Mouse (Mus musculus): ENCODE results near the gene Ampd2. TPM values are rescaled to one million over a fixed set of nuclear protein-coding genes. Genes with fewer than 3 reads are reported as not detected.

Gene Ampd2
- polyA plus RNA-seq, 1 experiment from 2014 or later = 42.2 TPM

- no peak within 1 kb of the TSS for H3K27ac ChIP-seq (ENCODE audit: low read depth)
- H3K9ac ChIP-seq (ENCODE audit: low read length) = no peak within 1 kb of the TSS
- 76% methylated on average over 15 of the region's 15 CpGs for WGBS
- no peaks in the 10 kb centered on the region for H3K27me3 ChIP-seq (replicated peaks; ENCODE audit: control insufficient read depth, insufficient read depth, low read length)
- no peak for ATAC-seq (replicated peaks; ENCODE audit: low FRiP score, low TSS enrichment, low read depth)
- no peak for DNase-seq (ENCODE audit: low spot score)
- peaks cover 12% of the 10 kb centered on the region for H3K4me1 ChIP-seq (replicated peaks; ENCODE audit: control insufficient read depth, insufficient read depth, low read length)
- no peaks in the 10 kb centered on the region for H3K9me3 ChIP-seq (ENCODE audit: control insufficient read depth, low read length)
- no peaks in the 10 kb centered on the region for H3K36me3 ChIP-seq (ENCODE audit: control insufficient read depth, insufficient read depth, low read length)
- H3K4me3 ChIP-seq (ENCODE audit: low read depth, low read length) = no peak within 1 kb of the TSS
- no peak within 1 kb of the TSS for H3K4me2 ChIP-seq (ENCODE audit: low read length)
These were observed 6.2 kb upstream of the Ampd2 start, which contains the start of gene Gnat2 for GRCm38 (mm10) chr3:108092536-108093115. TSS of gene Gnat2 (plus strand) at chr3:108092789.

- WGBS = 71% methylated on average over 6 of the region's 6 CpGs
- no peak overlapping the region for H3K27ac ChIP-seq (ENCODE audit: low read depth)
- H3K4me3 ChIP-seq (ENCODE audit: low read depth, low read length) = no peak overlapping the region
- H3K4me2 ChIP-seq (ENCODE audit: low read length) = no peak overlapping the region
- H3K9me3 ChIP-seq (ENCODE audit: control insufficient read depth, low read length) = no peaks in the 10 kb centered on the region
- DNase-seq (ENCODE audit: low spot score) = no peak
- H3K4me1 ChIP-seq (replicated peaks; ENCODE audit: control insufficient read depth, insufficient read depth, low read length) = peaks cover 14% of the 10 kb centered on the region
- no peaks in the 10 kb centered on the region for H3K36me3 ChIP-seq (ENCODE audit: control insufficient read depth, insufficient read depth, low read length)
- ATAC-seq (replicated peaks; ENCODE audit: low FRiP score, low TSS enrichment, low read depth) = no peak
- no peaks in the 10 kb centered on the region for H3K27me3 ChIP-seq (replicated peaks; ENCODE audit: control insufficient read depth, insufficient read depth, low read length)
- H3K9ac ChIP-seq (ENCODE audit: low read length) = no peak overlapping the region
These were observed 5.6 kb upstream of the Ampd2 start for GRCm38 (mm10) chr3:108092030-108092429.

DNA sequence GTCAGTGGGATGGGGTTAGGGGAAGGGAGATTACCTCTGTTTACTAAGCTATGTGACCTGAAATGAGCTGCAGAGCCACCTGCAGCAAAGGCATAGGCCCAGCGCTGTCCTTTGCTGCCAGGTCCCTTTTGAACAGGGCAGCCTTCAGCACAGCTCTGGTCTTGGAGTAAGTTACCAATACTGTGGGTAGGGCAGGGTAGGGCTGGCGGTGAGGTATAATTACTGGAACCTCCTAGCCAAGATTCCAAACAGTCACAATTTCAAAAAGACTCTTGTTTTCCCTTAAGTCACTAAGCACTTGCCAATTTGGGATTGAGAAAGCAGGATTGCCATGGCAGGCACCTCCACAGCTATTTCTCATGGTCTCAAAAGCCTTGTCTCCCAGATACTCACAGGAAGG lies 4.1 kb upstream of the Ampd2 start:
- no peak for DNase-seq (ENCODE audit: low spot score)

GRCm38 (mm10) chr3:108089916-108090315 lies 3.5 kb upstream of the Ampd2 start:
- WGBS = 20% methylated on average over 2 of the region's 2 CpGs
- H3K27ac ChIP-seq (ENCODE audit: low read depth) = no peak overlapping the region

More for the DNA sequence above, 4.1 kb upstream of the Ampd2 start:
- Histone ChIP-seq H3K4me2 (ENCODE audit: low read length) (no peak overlapping the region), H3K9me3 (ENCODE audit: control insufficient read depth, low read length) (no peaks in the 10 kb centered on the region), H3K27me3 (replicated peaks; ENCODE audit: control insufficient read depth, insufficient read depth, low read length) (no peaks in the 10 kb centered on the region), H3K36me3 (ENCODE audit: control insufficient read depth, insufficient read depth, low read length) (no peaks in the 10 kb centered on the region), H3K27ac (ENCODE audit: low read depth) (no peak overlapping the region), H3K4me3 (ENCODE audit: low read depth, low read length) (no peak overlapping the region), H3K4me1 (replicated peaks; ENCODE audit: control insufficient read depth, insufficient read depth, low read length) (peaks cover 18% of the 10 kb centered on the region), H3K9ac (ENCODE audit: low read length) (no peak overlapping the region)
- WGBS = 87% methylated on average over 2 of the region's 2 CpGs
- no peak for ATAC-seq (replicated peaks; ENCODE audit: low FRiP score, low TSS enrichment, low read depth)

DNA sequence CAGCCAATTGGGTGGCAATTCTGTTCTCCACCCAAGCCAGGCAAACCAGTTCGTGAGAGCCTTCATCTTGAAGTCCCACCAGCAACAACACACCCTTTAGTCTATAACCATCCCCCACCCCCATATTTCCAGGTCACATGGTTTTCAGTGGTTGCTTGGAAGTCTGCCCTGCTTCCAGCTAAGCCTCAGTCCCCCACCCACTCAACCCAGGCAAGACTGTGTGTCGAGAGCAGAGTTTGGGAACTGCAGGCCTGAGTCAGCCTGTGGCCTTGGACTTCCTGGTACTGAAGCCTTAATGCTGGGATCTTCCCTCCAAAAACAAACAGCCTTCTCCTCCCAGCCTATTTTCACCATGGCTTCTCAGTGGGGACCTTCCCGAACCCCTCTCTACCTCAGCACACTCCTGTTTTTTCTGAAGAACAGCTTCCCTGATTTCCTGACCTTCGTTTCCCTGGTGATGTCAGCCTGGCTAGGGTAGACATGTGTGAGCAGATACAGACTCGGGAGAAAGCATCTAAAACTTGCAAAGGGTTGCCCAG lies 2.5 kb upstream of the Ampd2 start:
- H3K9me3 ChIP-seq (ENCODE audit: control insufficient read depth, low read length) = no peaks in the 10 kb centered on the region
- ATAC-seq (replicated peaks; ENCODE audit: low FRiP score, low TSS enrichment, low read depth) = no peak
- no peaks in the 10 kb centered on the region for H3K36me3 ChIP-seq (ENCODE audit: control insufficient read depth, insufficient read depth, low read length)
- no peak overlapping the region for H3K9ac ChIP-seq (ENCODE audit: low read length)
- WGBS = 27% methylated on average over 5 of the region's 5 CpGs
- H3K4me2 ChIP-seq (ENCODE audit: low read length) = no peak overlapping the region
- no peaks in the 10 kb centered on the region for H3K27me3 ChIP-seq (replicated peaks; ENCODE audit: control insufficient read depth, insufficient read depth, low read length)
- no peak for DNase-seq (ENCODE audit: low spot score)
- H3K4me1 ChIP-seq (replicated peaks; ENCODE audit: control insufficient read depth, insufficient read depth, low read length) = peaks cover 29% of the 10 kb centered on the region
- peak overlapping the region; percentile 1; the same call in 1 of the 2 replicates for H3K27ac ChIP-seq (ENCODE audit: low read depth)
- no peak overlapping the region for H3K4me3 ChIP-seq (ENCODE audit: low read depth, low read length)

More at GRCm38 (mm10) chr3:108089916-108090315, 3.5 kb upstream of the Ampd2 start:
- H3K36me3 ChIP-seq (ENCODE audit: control insufficient read depth, insufficient read depth, low read length) = no peaks in the 10 kb centered on the region
- no peak overlapping the region for H3K9ac ChIP-seq (ENCODE audit: low read length)
- ATAC-seq (replicated peaks; ENCODE audit: low FRiP score, low TSS enrichment, low read depth) (no peak), DNase-seq (ENCODE audit: low spot score) (no peak)
- H3K9me3 ChIP-seq (ENCODE audit: control insufficient read depth, low read length) = no peaks in the 10 kb centered on the region
- H3K27me3 ChIP-seq (replicated peaks; ENCODE audit: control insufficient read depth, insufficient read depth, low read length) = no peaks in the 10 kb centered on the region
- H3K4me1 ChIP-seq (replicated peaks; ENCODE audit: control insufficient read depth, insufficient read depth, low read length) = peaks cover 19% of the 10 kb centered on the region
- no peak overlapping the region for H3K4me3 ChIP-seq (ENCODE audit: low read depth, low read length)
- H3K4me2 ChIP-seq (ENCODE audit: low read length) = no peak overlapping the region

GRCm38 (mm10) chr3:108087329-108087728 lies 878 bp upstream of the Ampd2 start:
- Histone ChIP-seq H3K36me3 (ENCODE audit: control insufficient read depth, insufficient read depth, low read length) (no peaks in the 10 kb centered on the region), H3K27me3 (replicated peaks; ENCODE audit: control insufficient read depth, insufficient read depth, low read length) (no peaks in the 10 kb centered on the region), H3K4me3 (ENCODE audit: low read depth, low read length) (no peak overlapping the region), H3K9ac (ENCODE audit: low read length) (peak overlapping the region; percentile 20; the same call in 1 of the 2 replicates), H3K27ac (ENCODE audit: low read depth) (peak overlapping the region; percentile 95; the same call in 1 of the 2 replicates), H3K4me1 (replicated peaks; ENCODE audit: control insufficient read depth, insufficient read depth, low read length) (peaks cover 38% of the 10 kb centered on the region), H3K4me2 (ENCODE audit: low read length) (peak overlapping the region; percentile 98), H3K9me3 (ENCODE audit: control insufficient read depth, low read length) (no peaks in the 10 kb centered on the region)
- WGBS = 86% methylated on average over 3 of the region's 3 CpGs
- DNase-seq (ENCODE audit: low spot score) = no peak
- ATAC-seq (replicated peaks; ENCODE audit: low FRiP score, low TSS enrichment, low read depth) = no peak

- Histone ChIP-seq H3K27me3 (replicated peaks; ENCODE audit: control insufficient read depth, insufficient read depth, low read length) (no peaks in the 10 kb centered on the region), H3K4me2 (ENCODE audit: low read length) (peak overlapping the region; percentile 98), H3K27ac (ENCODE audit: low read depth) (peak overlapping the region; percentile 95), H3K9ac (ENCODE audit: low read length) (peak overlapping the region; percentile 69), H3K9me3 (ENCODE audit: control insufficient read depth, low read length) (no peaks in the 10 kb centered on the region), H3K4me3 (ENCODE audit: low read depth, low read length) (peak overlapping the region; percentile 54), H3K36me3 (ENCODE audit: control insufficient read depth, insufficient read depth, low read length) (0 out of 2 replicates have a peak, but pooled peaks cover 1% of the 10 kb centered on the region), H3K4me1 (replicated peaks; ENCODE audit: control insufficient read depth, insufficient read depth, low read length) (peaks cover 46% of the 10 kb centered on the region)
- WGBS = 0% methylated on average over 31 of the region's 31 CpGs
- peak; percentile 82 for DNase-seq (ENCODE audit: low spot score)
- peak; percentile 76 for ATAC-seq (replicated peaks; ENCODE audit: low FRiP score, low TSS enrichment, low read depth)
These were observed 556 bp downstream of the Ampd2 start for GRCm38 (mm10) chr3:108085721-108086469.

GRCm38 (mm10) chr3:108085281-108085720 lies 1.1 kb downstream of the Ampd2 start:
- DNase-seq (ENCODE audit: low spot score) (peak; percentile 91), ATAC-seq (replicated peaks; ENCODE audit: low FRiP score, low TSS enrichment, low read depth) (peak; percentile 81)
- Histone ChIP-seq H3K9me3 (ENCODE audit: control insufficient read depth, low read length) (no peaks in the 10 kb centered on the region), H3K27ac (ENCODE audit: low read depth) (peak overlapping the region; percentile 95), H3K36me3 (ENCODE audit: control insufficient read depth, insufficient read depth, low read length) (peaks cover 7% of the 10 kb centered on the region), H3K4me2 (ENCODE audit: low read length) (peak overlapping the region; percentile 98), H3K9ac (ENCODE audit: low read length) (peak overlapping the region; percentile 69), H3K4me3 (ENCODE audit: low read depth, low read length) (peak overlapping the region; percentile 54), H3K4me1 (replicated peaks; ENCODE audit: control insufficient read depth, insufficient read depth, low read length) (peaks cover 43% of the 10 kb centered on the region), H3K27me3 (replicated peaks; ENCODE audit: control insufficient read depth, insufficient read depth, low read length) (no peaks in the 10 kb centered on the region)
- under 1% methylated on average over 14 of the region's 14 CpGs for WGBS

All from intestine, embryonic 14.5 days (tissue).